Mouse (Mus musculus): Measurements from ENCODE around the gene Ccdc17. TPM values are rescaled to one million over a fixed set of nuclear protein-coding genes. Genes with fewer than 3 reads are reported as not detected.

Ccdc17 gene
- polyA plus RNA-seq, 1 experiment: 55.0 TPM

DNA sequence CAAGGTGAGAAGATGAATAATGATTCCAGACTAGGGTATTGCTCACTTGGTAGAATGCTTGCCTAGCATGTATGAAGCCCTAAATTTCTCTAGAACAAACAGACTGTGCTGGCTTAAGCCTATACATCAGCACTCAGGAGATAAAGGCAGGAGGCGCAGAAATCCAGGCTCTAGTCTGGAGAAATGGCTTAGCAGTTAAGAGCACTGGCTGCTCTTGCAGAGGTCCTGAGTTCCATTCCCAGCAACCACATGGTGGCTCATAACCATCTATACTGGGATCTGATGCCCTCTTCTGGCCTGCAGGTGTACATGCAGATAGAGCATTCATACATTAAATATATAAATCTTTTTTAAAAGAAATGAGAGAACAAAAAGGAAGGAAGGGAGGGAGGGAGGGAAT is 45.6 kb downstream of the Ccdc17 start:
- TF ChIP-seq POLR2A (IDR thresholded peaks at IDR 0.05; ENCODE audit: borderline replicate concordance, extremely low read depth, low read depth, low read length) (no peak), CTCF (IDR thresholded peaks at IDR 0.05; ENCODE audit: insufficient read depth, low read length) (no peak)
- H3K4me1 ChIP-seq (ENCODE audit: control insufficient read depth, insufficient read depth, low read length): peaks cover 13% of the 10 kb centered on the region
- WGBS: 94% methylated on average over 1 of the region's 1 CpGs
- no peak overlapping the region for H3K4me3 ChIP-seq (replicated peaks; ENCODE audit: extremely low read depth, low read depth, low read length)
- DNase-seq: no peak

DNA sequence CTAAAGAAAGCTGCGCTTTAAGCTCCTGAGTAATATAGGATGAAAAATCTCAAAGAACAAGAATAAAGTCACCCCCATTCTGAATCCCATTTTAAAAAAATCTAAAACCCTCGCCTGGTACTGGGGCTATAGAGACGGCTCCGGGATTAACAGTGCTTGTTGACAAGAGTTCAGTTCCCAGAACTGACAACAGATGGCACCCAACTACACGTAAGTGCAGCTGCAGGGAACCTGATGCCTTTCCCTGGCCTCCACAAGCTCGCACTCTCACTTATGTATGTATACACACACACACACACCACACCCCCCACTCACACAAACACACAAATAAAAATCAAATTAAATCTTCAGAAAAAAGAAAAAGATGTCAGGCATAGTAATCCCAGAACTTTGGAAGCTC is 47.9 kb downstream of the Ccdc17 start:
- TF ChIP-seq POLR2A (IDR thresholded peaks at IDR 0.05; ENCODE audit: borderline replicate concordance, extremely low read depth, low read depth, low read length): no peak
- peak; percentile 72 for TF ChIP-seq CTCF (IDR thresholded peaks at IDR 0.05; ENCODE audit: insufficient read depth, low read length)
- H3K4me3 ChIP-seq (replicated peaks; ENCODE audit: extremely low read depth, low read depth, low read length): no peak overlapping the region
- WGBS: 34% methylated on average over 6 of the region's 6 CpGs
- DNase-seq: no peak
- H3K4me1 ChIP-seq (ENCODE audit: control insufficient read depth, insufficient read depth, low read length): peaks cover 23% of the 10 kb centered on the region

DNA sequence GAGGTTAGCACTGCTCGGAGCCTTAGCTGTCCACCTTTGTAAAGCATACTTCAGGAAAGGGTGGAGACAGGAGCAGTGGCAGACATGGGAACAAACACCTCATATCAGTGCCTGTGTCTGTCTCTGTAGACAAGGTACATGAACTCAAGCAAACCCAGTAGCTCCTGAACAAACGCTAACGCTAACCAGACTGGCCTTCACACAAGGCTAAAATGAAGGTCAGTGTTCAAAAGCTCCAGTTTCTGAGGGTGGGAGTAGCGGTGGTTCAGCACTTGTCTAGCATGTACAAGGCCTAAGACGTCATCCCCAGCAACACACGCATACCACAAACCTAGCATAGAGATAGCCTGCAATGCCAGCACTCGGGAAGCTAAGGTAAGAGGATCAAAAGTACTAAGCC is 49.2 kb downstream of the Ccdc17 start:
- H3K4me3 ChIP-seq (replicated peaks; ENCODE audit: extremely low read depth, low read depth, low read length): no peak overlapping the region
- peaks cover 29% of the 10 kb centered on the region for H3K4me1 ChIP-seq (ENCODE audit: control insufficient read depth, insufficient read depth, low read length)
- DNase-seq: no peak
- 64% methylated on average over 7 of the region's 7 CpGs for WGBS
- TF ChIP-seq CTCF (IDR thresholded peaks at IDR 0.05; ENCODE audit: insufficient read depth, low read length) (no peak), POLR2A (IDR thresholded peaks at IDR 0.05; ENCODE audit: borderline replicate concordance, extremely low read depth, low read depth, low read length) (no peak)

DNA sequence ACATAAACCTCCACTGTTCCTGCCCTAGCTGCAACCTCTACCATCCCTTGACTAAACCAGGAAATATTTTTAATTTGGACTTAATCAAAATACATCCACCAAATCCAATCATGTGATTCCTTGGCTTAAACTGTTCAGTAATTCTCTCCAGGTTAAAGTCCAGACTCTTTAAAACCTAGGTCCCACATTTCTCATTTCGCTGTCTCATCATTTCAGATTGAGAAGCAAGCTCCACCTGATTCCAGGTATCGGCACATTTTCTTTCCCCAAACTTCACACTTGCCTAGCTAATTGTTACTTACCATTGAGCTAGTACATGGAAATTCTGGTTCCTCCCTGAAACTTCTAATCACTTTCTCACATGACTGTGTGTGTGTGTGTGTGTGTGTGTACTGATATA is 53.0 kb downstream of the Ccdc17 start:
- H3K4me3 ChIP-seq (replicated peaks; ENCODE audit: extremely low read depth, low read depth, low read length): no peak overlapping the region
- WGBS: 92% methylated on average over 2 of the region's 2 CpGs
- no peak for TF ChIP-seq CTCF (IDR thresholded peaks at IDR 0.05; ENCODE audit: insufficient read depth, low read length)
- no peak for TF ChIP-seq POLR2A (IDR thresholded peaks at IDR 0.05; ENCODE audit: borderline replicate concordance, extremely low read depth, low read depth, low read length)
- no peak for DNase-seq
- peaks cover 32% of the 10 kb centered on the region for H3K4me1 ChIP-seq (ENCODE audit: control insufficient read depth, insufficient read depth, low read length)

Other genes with a start within 250 kb of the Ccdc17 start
- 58.5 and 63.0 TPM in 2 replicates for gene Mast2, start 132.5 kb upstream of the Ccdc17 start, polyA plus RNA-seq (2012; rRNA removed)
- gene Ipp, start 89.1 kb upstream of the Ccdc17 start, polyA plus RNA-seq (2012; rRNA removed): 1.4 and 2.5 TPM in 2 replicates
- gene Tmem69, start 40.7 kb upstream of the Ccdc17 start, polyA plus RNA-seq (2012; rRNA removed): 2.3 and 3.9 TPM in 2 replicates
- 27.1 and 32.6 TPM in 2 replicates for gene Gpbp1l1, start 39.0 kb upstream of the Ccdc17 start, polyA plus RNA-seq (2012; rRNA removed)
- gene Nasp, start 31.3 kb downstream of the Ccdc17 start, polyA plus RNA-seq (2012; rRNA removed): 1.3 and 2.4 TPM in 2 replicates
- gene Akr1a1, start 55.0 kb downstream of the Ccdc17 start, polyA plus RNA-seq (2012; rRNA removed): 536 and 669 TPM in 2 replicates
- 58.4 and 179 TPM in 2 replicates for gene Prdx1, start 88.9 kb downstream of the Ccdc17 start, polyA plus RNA-seq (2012; rRNA removed)
- gene Mmachc, start 111.8 kb downstream of the Ccdc17 start, polyA plus RNA-seq (2012; rRNA removed): 6.6 and 8.0 TPM in 2 replicates
- gene Ccdc163, start 111.9 kb downstream of the Ccdc17 start, polyA plus RNA-seq (2012; rRNA removed): 23.9 and 27.4 TPM in 2 replicates
- 2.0 and 2.3 TPM in 2 replicates for gene Tesk2, start 124.3 kb downstream of the Ccdc17 start, polyA plus RNA-seq (2012; rRNA removed)
- 17.4 and 22.1 TPM in 2 replicates for gene Toe1, start 211.0 kb downstream of the Ccdc17 start, polyA plus RNA-seq (2012; rRNA removed)
- gene Mutyh, start 211.1 kb downstream of the Ccdc17 start, polyA plus RNA-seq (2012; rRNA removed): 7.5 and 7.6 TPM in 2 replicates
- 0.53 and 0.69 TPM in 2 replicates for gene Hpdl, start 225.1 kb downstream of the Ccdc17 start, polyA plus RNA-seq (2012; rRNA removed)

Measured in lung, adult 2 months (tissue).